Mouse (Mus musculus): ENCODE data around the gene Mthfd1. TPM values are rescaled to one million over a fixed set of nuclear protein-coding genes. Genes with fewer than 3 reads are reported as not detected.
A peak's percentile ranks its signal among the peaks of the same experiment; 100 is the strongest.

Gene Mthfd1
- total and polyA plus RNA-seq, 2 experiments from 2014 or later: 31.3 to 33.1 TPM

- H3K4me1 ChIP-seq (ENCODE audit: insufficient read depth, low read length): no peaks in the 10 kb centered on the region
- DNase-seq (ENCODE audit: low spot score): no peak
- no peak overlapping the region for H3K4me3 ChIP-seq (ENCODE audit: low read length)
- H3K9me3 ChIP-seq (ENCODE audit: low read length): no peaks in the 10 kb centered on the region
- no peaks in the 10 kb centered on the region for H3K27me3 ChIP-seq (ENCODE audit: insufficient read depth, low read length)
- H3K9ac ChIP-seq (replicated peaks; ENCODE audit: low read length): no peak overlapping the region
- peaks cover 23% of the 10 kb centered on the region for H3K36me3 ChIP-seq (ENCODE audit: insufficient read depth, low read length)
- no peak overlapping the region for H3K4me2 ChIP-seq (ENCODE audit: low read depth, low read length)
- H3K27ac ChIP-seq: no peak overlapping the region
- TF ChIP-seq CTCF (IDR thresholded peaks at IDR 0.05; ENCODE audit: low read depth): no peak
- no peak for ATAC-seq
- WGBS: 65% methylated on average over 5 of the region's 5 CpGs
Observed at GRCm38 (mm10) chr12:76297830-76298229, 42.7 kb downstream of the Mthfd1 start.

GRCm38 (mm10) chr12:76299361-76299906 lies 44.3 kb downstream of the Mthfd1 start:
- H3K9ac ChIP-seq (replicated peaks; ENCODE audit: low read length): no peak overlapping the region
- H3K4me3 ChIP-seq (ENCODE audit: low read length): no peak overlapping the region
- H3K4me2 ChIP-seq (ENCODE audit: low read depth, low read length): no peak overlapping the region
- H3K9me3 ChIP-seq (ENCODE audit: low read length): no peaks in the 10 kb centered on the region
- no peaks in the 10 kb centered on the region for H3K4me1 ChIP-seq (ENCODE audit: insufficient read depth, low read length)
- DNase-seq (ENCODE audit: low spot score): no peak
- no peak overlapping the region for H3K27ac ChIP-seq
- ATAC-seq: no peak
- TF ChIP-seq CTCF (IDR thresholded peaks at IDR 0.05; ENCODE audit: low read depth): no peak
- WGBS: 97% methylated on average over 9 of the region's 9 CpGs
- H3K36me3 ChIP-seq (ENCODE audit: insufficient read depth, low read length): peaks cover 20% of the 10 kb centered on the region; the same call in 1 of the 2 replicates
- no peaks in the 10 kb centered on the region for H3K27me3 ChIP-seq (ENCODE audit: insufficient read depth, low read length)

GRCm38 (mm10) chr12:76300367-76300766 lies 45.3 kb downstream of the Mthfd1 start:
- no peak for DNase-seq (ENCODE audit: low spot score)
- Histone ChIP-seq H3K9ac (replicated peaks; ENCODE audit: low read length) (no peak overlapping the region), H3K36me3 (ENCODE audit: insufficient read depth, low read length) (peaks cover 17% of the 10 kb centered on the region; the same call in 1 of the 2 replicates), H3K9me3 (ENCODE audit: low read length) (no peaks in the 10 kb centered on the region), H3K4me2 (ENCODE audit: low read depth, low read length) (no peak overlapping the region), H3K27me3 (ENCODE audit: insufficient read depth, low read length) (no peaks in the 10 kb centered on the region), H3K27ac (no peak overlapping the region), H3K4me1 (ENCODE audit: insufficient read depth, low read length) (no peaks in the 10 kb centered on the region), H3K4me3 (ENCODE audit: low read length) (no peak overlapping the region)
- no peak for ATAC-seq
- WGBS: 85% methylated on average over 10 of the region's 10 CpGs
- no peak for TF ChIP-seq CTCF (IDR thresholded peaks at IDR 0.05; ENCODE audit: low read depth)

GRCm38 (mm10) chr12:76303474-76303873 lies 48.4 kb downstream of the Mthfd1 start:
- Histone ChIP-seq H3K27ac (peak overlapping the region; percentile 46), H3K27me3 (ENCODE audit: insufficient read depth, low read length) (no peaks in the 10 kb centered on the region), H3K4me3 (ENCODE audit: low read length) (no peak overlapping the region), H3K9me3 (ENCODE audit: low read length) (no peaks in the 10 kb centered on the region), H3K9ac (replicated peaks; ENCODE audit: low read length) (no peak overlapping the region), H3K4me1 (ENCODE audit: insufficient read depth, low read length) (no peaks in the 10 kb centered on the region), H3K36me3 (ENCODE audit: insufficient read depth, low read length) (peaks cover 11% of the 10 kb centered on the region; the same call in 1 of the 2 replicates), H3K4me2 (ENCODE audit: low read depth, low read length) (no peak overlapping the region)
- peak; percentile 24; the same call in 1 of the 2 replicates for ATAC-seq
- 66% methylated on average over 11 of the region's 11 CpGs for WGBS
- DNase-seq (ENCODE audit: low spot score): no peak
- no peak for TF ChIP-seq CTCF (IDR thresholded peaks at IDR 0.05; ENCODE audit: low read depth)

- no peak overlapping the region for H3K4me2 ChIP-seq (ENCODE audit: low read depth, low read length)
- peaks cover 7% of the 10 kb centered on the region; the same call in 1 of the 2 replicates for H3K36me3 ChIP-seq (ENCODE audit: insufficient read depth, low read length)
- H3K4me3 ChIP-seq (ENCODE audit: low read length): no peak overlapping the region
- H3K9ac ChIP-seq (replicated peaks; ENCODE audit: low read length): no peak overlapping the region
- H3K9me3 ChIP-seq (ENCODE audit: low read length): no peaks in the 10 kb centered on the region
- peak overlapping the region; percentile 46; the same call in 1 of the 2 replicates for H3K27ac ChIP-seq
- peak; percentile 62 for DNase-seq (ENCODE audit: low spot score)
- TF ChIP-seq CTCF (IDR thresholded peaks at IDR 0.05; ENCODE audit: low read depth): no peak
- 25% methylated on average over 4 of the region's 4 CpGs for WGBS
- H3K27me3 ChIP-seq (ENCODE audit: insufficient read depth, low read length): no peaks in the 10 kb centered on the region
- H3K4me1 ChIP-seq (ENCODE audit: insufficient read depth, low read length): no peaks in the 10 kb centered on the region
- ATAC-seq: no peak
Observed at GRCm38 (mm10) chr12:76304199-76304598, 49.1 kb downstream of the Mthfd1 start.

- ATAC-seq: no peak
- DNase-seq (ENCODE audit: low spot score): no peak
- WGBS: 88% methylated on average over 8 of the region's 8 CpGs
- H3K9ac ChIP-seq (replicated peaks; ENCODE audit: low read length): no peak overlapping the region
- no peak overlapping the region for H3K27ac ChIP-seq
- no peaks in the 10 kb centered on the region for H3K27me3 ChIP-seq (ENCODE audit: insufficient read depth, low read length)
- H3K4me3 ChIP-seq (ENCODE audit: low read length): no peak overlapping the region
- no peak overlapping the region for H3K4me2 ChIP-seq (ENCODE audit: low read depth, low read length)
- no peaks in the 10 kb centered on the region for H3K4me1 ChIP-seq (ENCODE audit: insufficient read depth, low read length)
- no peak for TF ChIP-seq CTCF (IDR thresholded peaks at IDR 0.05; ENCODE audit: low read depth)
- no peaks in the 10 kb centered on the region for H3K9me3 ChIP-seq (ENCODE audit: low read length)
- H3K36me3 ChIP-seq (ENCODE audit: insufficient read depth, low read length): peaks cover 7% of the 10 kb centered on the region; the same call in 1 of the 2 replicates
Observed at GRCm38 (mm10) chr12:76305107-76305506, 50.0 kb downstream of the Mthfd1 start.

- Histone ChIP-seq H3K27me3 (ENCODE audit: insufficient read depth, low read length) (no peaks in the 10 kb centered on the region), H3K4me1 (ENCODE audit: insufficient read depth, low read length) (no peaks in the 10 kb centered on the region), H3K4me2 (ENCODE audit: low read depth, low read length) (no peak overlapping the region), H3K27ac (0 out of 2 replicates have a peak overlapping the region, but pooled peaks have one; percentile 26), H3K9ac (replicated peaks; ENCODE audit: low read length) (no peak overlapping the region), H3K36me3 (ENCODE audit: insufficient read depth, low read length) (0 out of 2 replicates have a peak, but pooled peaks cover 4% of the 10 kb centered on the region), H3K4me3 (ENCODE audit: low read length) (no peak overlapping the region), H3K9me3 (ENCODE audit: low read length) (no peaks in the 10 kb centered on the region)
- WGBS: 60% methylated on average over 9 of the region's 9 CpGs
- 0 out of 2 replicates have a peak, but pooled peaks have one; percentile 42 for ATAC-seq
- DNase-seq (ENCODE audit: low spot score): no peak
- no peak for TF ChIP-seq CTCF (IDR thresholded peaks at IDR 0.05; ENCODE audit: low read depth)
Observed at GRCm38 (mm10) chr12:76306852-76307561, 51.9 kb downstream of the Mthfd1 start.
